Mouse (Mus musculus) heart, embryonic 15.5 days (tissue): ENCODE results near the gene Ddx47. TPM values are rescaled to one million over a fixed set of nuclear protein-coding genes. Genes with fewer than 3 reads are reported as not detected.

Experiments
- ATAC-seq: fragments of 200-750 bp; cut with Nextera tagmentation; replicated peaks from 2 replicates; pipeline ENCODE4 v1.8.0; 2017; ENCODE audit warnings: low read depth, moderate TSS enrichment; ENCODE audit not compliant: insufficient number of reproducible peaks, insufficient read depth, low FRiP score
- H3K27ac ChIP-seq: fragments of 300-500 bp; sonication (generic); 2 replicates; pipeline ENCODE4 v1.5.1; 2015; ENCODE audit warnings: mild to moderate bottlenecking, inconsistent platforms
- H3K27me3 ChIP-seq: fragments of 300-500 bp; sonication (generic); 2 replicates; pipeline ENCODE4 v1.6.1; 2015; ENCODE audit warnings: inconsistent platforms
- H3K36me3 ChIP-seq: fragments of 300-500 bp; sonication (generic); 2 replicates; pipeline ENCODE4 v1.6.1; 2015; ENCODE audit warnings: mild to moderate bottlenecking, inconsistent platforms
- H3K4me1 ChIP-seq: fragments of 300-500 bp; sonication (generic); replicated peaks from 2 replicates; pipeline ENCODE4 v1.6.1; 2015; ENCODE audit warnings: inconsistent platforms
- H3K4me2 ChIP-seq: fragments of 300-500 bp; sonication (generic); 2 replicates; pipeline ENCODE4 v1.6.1; 2015; ENCODE audit warnings: inconsistent platforms, mild to moderate bottlenecking, moderate library complexity
- H3K4me3 ChIP-seq: fragments of 300-500 bp; sonication (generic); 2 replicates; pipeline ENCODE4 v1.5.1; 2015; ENCODE audit warnings: mild to moderate bottlenecking, inconsistent platforms
- H3K9ac ChIP-seq: fragments of 300-500 bp; sonication (generic); 2 replicates; pipeline ENCODE4 v1.6.1; 2015; ENCODE audit warnings: mild to moderate bottlenecking, inconsistent platforms
- H3K9me3 ChIP-seq: fragments of 300-500 bp; sonication (generic); replicated peaks from 2 replicates; pipeline ENCODE4 v1.6.1; 2016; ENCODE audit warnings: inconsistent platforms
- WGBS: fragments of 180-500 bp; shearing (Covaris S2); methylation state at CpG from one replicate; pipeline ENCODE4 v1.1.7; 2015; ENCODE audit warnings: mixed read lengths; 5-methylcytosine and 5-hydroxymethylcytosine counted together
- polyA plus RNA-seq: library from polyadenylated mRNA; unstranded; fragments of >200 nt; fragmentation: Nextera tagmentation; extraction: Ambion mirVana; gene quantifications from 2 replicates; pipeline ENCODE4 v1.2.1, GENCODE M21; 2015

Gene Ddx47
- polyA plus RNA-seq, 1 experiment from 2014 or later = 59.7 TPM

- no peak; the same call in 1 of the 2 replicates for ATAC-seq
- peak overlapping the region; percentile 0; the same call in 1 of the 2 replicates for H3K9ac ChIP-seq
- peaks cover 9% of the 10 kb centered on the region for H3K4me1 ChIP-seq
These were observed 29.0 kb downstream of the Ddx47 start for GRCm38 (mm10) chr6:135040275-135040871.

DNA sequence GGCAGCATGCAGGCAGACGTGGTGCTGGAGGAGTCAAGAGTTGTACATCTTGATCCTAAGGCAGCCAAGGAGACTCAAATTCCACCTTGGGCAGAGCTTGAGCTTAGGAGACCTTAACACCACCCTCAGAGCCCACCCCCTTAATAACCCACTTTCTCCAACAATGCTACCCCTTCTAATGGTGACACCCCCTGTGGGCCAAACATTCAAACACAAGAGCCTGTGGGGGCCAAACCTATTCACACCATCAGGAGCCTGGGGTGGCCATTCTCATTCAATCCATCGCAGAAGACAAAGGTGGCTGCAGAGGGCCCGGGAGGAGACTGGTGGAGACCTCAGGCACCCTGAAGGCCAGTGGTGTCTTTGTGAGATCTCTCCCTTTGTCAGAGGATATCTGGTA is 30.5 kb downstream of the Ddx47 start:
- H3K27ac ChIP-seq = no peak overlapping the region
- H3K4me2 ChIP-seq = no peak overlapping the region
- H3K9ac ChIP-seq = no peak overlapping the region
- no peak overlapping the region for H3K4me3 ChIP-seq
- no peaks in the 10 kb centered on the region for H3K36me3 ChIP-seq
- no peak for ATAC-seq
- 76% methylated on average over 3 of the region's 3 CpGs for WGBS
- H3K4me1 ChIP-seq = peaks cover 9% of the 10 kb centered on the region
- 0 out of 2 replicates have a peak, but pooled peaks cover 5% of the 10 kb centered on the region for H3K27me3 ChIP-seq
- H3K9me3 ChIP-seq = 0 out of 2 replicates have a peak, but pooled peaks cover 3% of the 10 kb centered on the region

More at GRCm38 (mm10) chr6:135040275-135040871, 29.0 kb downstream of the Ddx47 start:
- 0 out of 2 replicates have a peak, but pooled peaks cover 5% of the 10 kb centered on the region for H3K27me3 ChIP-seq
- peak overlapping the region; percentile 52 for H3K4me2 ChIP-seq
- 7% methylated on average over 21 of the region's 21 CpGs for WGBS
- H3K36me3 ChIP-seq = no peaks in the 10 kb centered on the region
- H3K4me3 ChIP-seq = peak overlapping the region; percentile 27
- 0 out of 2 replicates have a peak, but pooled peaks cover 3% of the 10 kb centered on the region for H3K9me3 ChIP-seq
- no peak overlapping the region for H3K27ac ChIP-seq

DNA sequence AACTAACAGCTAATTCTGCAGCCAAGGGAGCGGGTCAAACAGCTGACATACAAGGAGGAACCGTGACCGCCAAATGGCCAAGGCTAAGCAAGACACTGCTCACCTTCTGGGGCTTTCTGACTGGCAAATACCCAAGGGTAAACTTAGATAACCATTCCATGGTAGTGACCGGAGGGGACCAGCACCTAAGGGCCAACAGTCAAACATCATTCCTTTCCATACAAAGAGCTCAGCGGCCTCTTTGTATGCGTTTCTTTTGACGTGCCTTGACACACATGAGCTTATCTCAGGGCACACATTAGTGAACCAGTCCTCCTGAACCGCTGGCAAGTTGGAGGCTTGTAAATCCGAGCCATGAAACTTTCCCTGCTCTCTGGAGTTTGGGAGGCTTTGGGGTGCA is 35.9 kb downstream of the Ddx47 start:
- ATAC-seq = no peak
- no peaks in the 10 kb centered on the region for H3K27me3 ChIP-seq
- H3K4me3 ChIP-seq = no peak overlapping the region
- WGBS = 60% methylated on average over 9 of the region's 9 CpGs
- no peaks in the 10 kb centered on the region for H3K9me3 ChIP-seq
- no peak overlapping the region for H3K27ac ChIP-seq
- no peak overlapping the region for H3K9ac ChIP-seq
- no peaks in the 10 kb centered on the region for H3K4me1 ChIP-seq
- no peaks in the 10 kb centered on the region for H3K36me3 ChIP-seq
- H3K4me2 ChIP-seq = no peak overlapping the region

GRCm38 (mm10) chr6:135048509-135048908 is 37.1 kb downstream of the Ddx47 start:
- Histone ChIP-seq H3K9ac (no peak overlapping the region), H3K9me3 (no peaks in the 10 kb centered on the region), H3K4me1 (no peaks in the 10 kb centered on the region), H3K4me3 (no peak overlapping the region), H3K27me3 (no peaks in the 10 kb centered on the region), H3K27ac (no peak overlapping the region), H3K4me2 (no peak overlapping the region), H3K36me3 (no peaks in the 10 kb centered on the region)
- WGBS = 71% methylated on average over 6 of the region's 6 CpGs
- ATAC-seq = no peak

DNA sequence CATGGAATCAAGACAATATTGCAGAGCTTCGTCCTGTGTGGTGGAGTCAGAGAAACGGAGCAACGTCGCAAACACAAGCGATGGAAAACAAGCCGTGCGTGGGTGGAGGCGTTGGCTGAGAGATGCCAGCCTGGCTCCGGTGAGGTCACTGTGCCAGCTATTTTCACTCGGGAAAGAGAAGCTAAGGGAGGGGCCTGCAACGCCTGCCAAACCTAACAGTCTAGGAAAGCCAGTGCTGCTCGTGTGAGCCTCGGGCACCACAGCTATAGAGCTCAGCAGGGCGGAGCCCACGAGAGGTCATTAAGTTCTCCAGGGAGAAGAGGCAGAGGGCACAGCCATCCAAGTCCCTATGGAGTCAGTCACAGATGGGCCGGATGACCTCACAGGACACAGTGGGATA is 37.5 kb downstream of the Ddx47 start:
- no peak overlapping the region for H3K9ac ChIP-seq
- no peak overlapping the region for H3K27ac ChIP-seq
- no peaks in the 10 kb centered on the region for H3K36me3 ChIP-seq
- H3K9me3 ChIP-seq = no peaks in the 10 kb centered on the region
- 0 out of 2 replicates have a peak, but pooled peaks have one; percentile 43 for ATAC-seq
- 60% methylated on average over 16 of the region's 16 CpGs for WGBS
- no peaks in the 10 kb centered on the region for H3K27me3 ChIP-seq
- no peak overlapping the region for H3K4me3 ChIP-seq
- no peaks in the 10 kb centered on the region for H3K4me1 ChIP-seq
- H3K4me2 ChIP-seq = no peak overlapping the region

DNA sequence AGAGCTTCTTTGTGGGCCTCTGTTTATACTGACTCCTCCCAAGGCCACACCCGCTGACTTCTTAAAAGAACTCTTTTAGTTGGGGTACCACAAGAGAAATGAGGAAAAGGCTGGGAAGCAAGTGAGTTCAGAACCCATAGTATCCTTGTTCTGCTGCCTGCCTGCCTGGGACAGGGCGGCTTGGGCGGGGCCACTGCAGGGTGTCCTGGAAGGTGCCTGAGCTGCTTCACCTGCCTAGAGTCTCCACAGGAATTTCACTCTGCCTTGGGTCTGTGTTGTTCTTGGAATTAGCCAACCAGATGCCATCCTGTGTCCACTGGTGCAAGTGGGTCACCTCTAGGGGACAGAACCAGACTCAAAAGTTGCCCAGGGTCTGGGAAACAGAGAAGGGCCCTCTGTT is 42.4 kb downstream of the Ddx47 start:
- Histone ChIP-seq H3K9ac (no peak overlapping the region), H3K27me3 (no peaks in the 10 kb centered on the region), H3K4me3 (no peak overlapping the region), H3K36me3 (no peaks in the 10 kb centered on the region), H3K4me1 (no peaks in the 10 kb centered on the region), H3K4me2 (no peak overlapping the region), H3K27ac (no peak overlapping the region), H3K9me3 (no peaks in the 10 kb centered on the region)
- no peak for ATAC-seq
- 76% methylated on average over 3 of the region's 3 CpGs for WGBS

- WGBS = 29% methylated on average over 4 of the region's 4 CpGs
- Histone ChIP-seq H3K4me2 (no peak overlapping the region), H3K4me1 (no peaks in the 10 kb centered on the region), H3K27me3 (no peaks in the 10 kb centered on the region), H3K9me3 (no peaks in the 10 kb centered on the region), H3K4me3 (no peak overlapping the region), H3K9ac (no peak overlapping the region), H3K27ac (no peak overlapping the region), H3K36me3 (no peaks in the 10 kb centered on the region)
- ATAC-seq = no peak
These were observed 44.5 kb downstream of the Ddx47 start for GRCm38 (mm10) chr6:135055882-135056281.

DNA sequence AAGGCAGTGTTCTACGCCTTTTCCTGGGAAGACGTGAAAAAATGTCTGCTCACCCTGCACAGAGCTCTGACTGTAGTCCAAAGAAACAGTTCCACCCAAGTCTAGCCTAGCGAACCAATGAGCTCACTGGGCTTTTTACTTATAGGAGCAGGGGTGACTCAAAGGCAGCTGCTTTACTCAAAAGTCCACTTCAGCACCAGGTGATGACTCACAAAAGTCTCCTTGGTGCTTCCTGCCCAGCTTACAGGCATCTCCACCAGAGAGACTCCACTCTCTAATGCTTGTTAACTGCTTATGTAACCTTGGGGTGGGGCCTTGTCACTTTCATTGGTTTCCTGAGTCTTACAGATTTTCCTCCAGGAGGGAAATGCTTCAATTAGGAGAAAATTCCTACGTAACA is 49.3 kb downstream of the Ddx47 start:
- H3K9ac ChIP-seq = no peak overlapping the region
- no peaks in the 10 kb centered on the region for H3K9me3 ChIP-seq
- H3K27ac ChIP-seq = no peak overlapping the region
- no peak for ATAC-seq
- H3K4me1 ChIP-seq = peaks cover 9% of the 10 kb centered on the region; the same call in 1 of the 2 replicates
- no peaks in the 10 kb centered on the region for H3K36me3 ChIP-seq
- no peaks in the 10 kb centered on the region for H3K27me3 ChIP-seq
- H3K4me2 ChIP-seq = no peak overlapping the region
- WGBS = 92% methylated on average over 4 of the region's 4 CpGs
- no peak overlapping the region for H3K4me3 ChIP-seq

DNA sequence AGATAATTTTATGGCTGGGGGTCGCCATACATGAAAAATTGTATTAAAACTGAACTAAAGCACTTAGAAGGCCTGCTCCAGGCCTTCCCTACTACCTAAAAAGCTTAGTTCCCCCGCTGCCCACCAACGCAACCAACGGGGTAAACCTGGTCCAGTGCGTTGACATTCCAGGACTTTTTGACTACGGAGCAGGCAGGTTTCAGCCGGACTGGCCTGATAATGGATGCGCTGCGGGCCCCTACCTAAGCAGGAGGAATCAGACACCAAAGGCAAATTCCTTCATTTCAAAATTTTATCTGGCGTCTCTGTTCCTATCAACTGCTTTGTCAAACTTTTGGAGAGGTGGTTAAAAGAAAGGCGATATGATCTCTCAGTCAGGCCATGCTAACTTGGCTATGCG is 53.2 kb downstream of the Ddx47 start:
- Histone ChIP-seq H3K36me3 (no peaks in the 10 kb centered on the region), H3K27me3 (no peaks in the 10 kb centered on the region), H3K9me3 (no peaks in the 10 kb centered on the region), H3K4me3 (no peak overlapping the region), H3K27ac (peak overlapping the region; percentile 33; the same call in 1 of the 2 replicates), H3K9ac (no peak overlapping the region), H3K4me1 (peaks cover 21% of the 10 kb centered on the region), H3K4me2 (no peak overlapping the region)
- WGBS = 77% methylated on average over 12 of the region's 12 CpGs
- no peak for ATAC-seq

- ATAC-seq = peak; percentile 62
- H3K36me3 ChIP-seq = no peaks in the 10 kb centered on the region
- H3K9ac ChIP-seq = peak within 1 kb of the TSS; percentile 61
- H3K27ac ChIP-seq = peak within 1 kb of the TSS; percentile 58
- H3K4me3 ChIP-seq = peak within 1 kb of the TSS; percentile 61
- under 1% methylated on average over 44 of the region's 44 CpGs for WGBS
- H3K4me2 ChIP-seq = peak within 1 kb of the TSS; percentile 94
- H3K27me3 ChIP-seq = no peaks in the 10 kb centered on the region
- H3K4me1 ChIP-seq = peaks cover 21% of the 10 kb centered on the region
- no peaks in the 10 kb centered on the region for H3K9me3 ChIP-seq
These were observed 54.0 kb downstream of the Ddx47 start, which contains the start of gene Gprc5a for GRCm38 (mm10) chr6:135065236-135065957. Gprc5a (plus strand) TSS chr6:135065651.

- H3K4me2 ChIP-seq = peak overlapping the region; percentile 94
- no peaks in the 10 kb centered on the region for H3K27me3 ChIP-seq
- no peak overlapping the region for H3K9ac ChIP-seq
- no peaks in the 10 kb centered on the region for H3K9me3 ChIP-seq
- peak overlapping the region; percentile 61; the same call in 1 of the 2 replicates for H3K4me3 ChIP-seq
- peaks cover 21% of the 10 kb centered on the region for H3K4me1 ChIP-seq
- H3K36me3 ChIP-seq = no peaks in the 10 kb centered on the region
- ATAC-seq = no peak
- no peak overlapping the region for H3K27ac ChIP-seq
- WGBS = 43% methylated on average over 6 of the region's 6 CpGs
These were observed 55.5 kb downstream of the Ddx47 start for GRCm38 (mm10) chr6:135066795-135067445.
